Mouse (Mus musculus) c-Kit-positive CD71-negative TER-119-negative erythroid progenitor cells, embryonic 14.5 days (primary cell): ENCODE measurements around the gene Got1.
"Not testable (repeated sequence)": the region's sequence is repeated elsewhere in the genome, so short reads cannot be mapped to it uniquely, and the experiment has no call there.

Source experiments
- DNase-seq: peaks from one replicate; pipeline ENCODE4 v3.0.0-alpha.2; 2013; ENCODE audit warnings: low read depth

Got1 gene

GRCm38 (mm10) chr19:43521362-43521761 is 3.0 kb downstream of the Got1 start:
- DNase-seq: no peak

- DNase-seq: no peak
Observed at GRCm38 (mm10) chr19:43520402-43520801, 4.0 kb downstream of the Got1 start.

- no peak for DNase-seq
Observed at GRCm38 (mm10) chr19:43519226-43519625, 5.2 kb downstream of the Got1 start.

- no peak for DNase-seq
Observed at GRCm38 (mm10) chr19:43518261-43518660, 6.1 kb downstream of the Got1 start.

GRCm38 (mm10) chr19:43517808-43518207 is 6.6 kb downstream of the Got1 start:
- no peak for DNase-seq

- DNase-seq: no peak
Observed at GRCm38 (mm10) chr19:43517320-43517719, 7.1 kb downstream of the Got1 start.

GRCm38 (mm10) chr19:43516397-43517035 is 7.9 kb downstream of the Got1 start:
- no peak for DNase-seq

- DNase-seq: no peak
Observed at GRCm38 (mm10) chr19:43515668-43516396, 8.6 kb downstream of the Got1 start.

GRCm38 (mm10) chr19:43513874-43514273 is 10.5 kb downstream of the Got1 start:
- DNase-seq: no peak

- DNase-seq: no peak
Observed at GRCm38 (mm10) chr19:43511621-43512620, 12.5 kb downstream of the Got1 start.

- no peak for DNase-seq
Observed at GRCm38 (mm10) chr19:43510436-43511220, 13.8 kb downstream of the Got1 start.

GRCm38 (mm10) chr19:43505441-43505840 is 19.0 kb downstream of the Got1 start:
- no peak for DNase-seq

- not testable (repeated sequence) for DNase-seq
Observed at GRCm38 (mm10) chr19:43503593-43503992, 20.8 kb downstream of the Got1 start.

- DNase-seq: no peak
Observed at GRCm38 (mm10) chr19:43502630-43503029, 21.8 kb downstream of the Got1 start.

GRCm38 (mm10) chr19:43498874-43499273 is 25.5 kb downstream of the Got1 start:
- no peak for DNase-seq

GRCm38 (mm10) chr19:43497440-43497839 is 27.0 kb downstream of the Got1 start:
- DNase-seq: no peak

- no peak for DNase-seq
Observed at GRCm38 (mm10) chr19:43495846-43496245, 28.6 kb downstream of the Got1 start.

GRCm38 (mm10) chr19:43494914-43495313 is 29.5 kb downstream of the Got1 start:
- no peak for DNase-seq

GRCm38 (mm10) chr19:43493878-43494277 is 30.5 kb downstream of the Got1 start:
- DNase-seq: no peak

GRCm38 (mm10) chr19:43493316-43493715 is 31.1 kb downstream of the Got1 start:
- not testable (repeated sequence) for DNase-seq

- no peak for DNase-seq
Observed at GRCm38 (mm10) chr19:43487429-43487828, 37.0 kb downstream of the Got1 start.

GRCm38 (mm10) chr19:43480512-43480911 is 43.9 kb downstream of the Got1 start:
- DNase-seq: no peak
